Mouse (Mus musculus): ENCODE measurements around the gene Tmem121b. TPM values are rescaled to one million over a fixed set of nuclear protein-coding genes. Genes with fewer than 3 reads are reported as not detected.
A peak's percentile ranks its signal among the peaks of the same experiment; 100 is the strongest.

The Tmem121b gene
- polyA plus RNA-seq, 1 experiment from 2014 or later, result 0.42 TPM

DNA sequence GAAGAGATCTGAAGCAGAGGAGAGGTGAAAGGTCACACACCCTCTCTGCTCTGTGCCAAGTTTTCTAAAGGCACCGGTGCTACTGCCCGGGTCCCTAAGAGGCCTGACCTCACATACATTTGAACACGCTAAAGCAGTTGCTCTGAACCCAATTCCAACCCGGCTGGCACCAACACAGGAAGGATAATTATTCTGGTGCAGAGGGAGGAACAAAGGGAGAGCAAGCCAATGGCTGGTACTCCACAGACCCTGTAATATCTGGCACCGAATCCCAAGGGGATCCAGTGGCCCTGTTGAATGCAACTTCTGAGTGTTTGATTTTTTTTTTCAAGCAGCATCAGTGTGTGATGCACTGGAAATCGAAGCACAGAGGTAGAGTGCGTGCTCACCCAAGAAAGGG, 2.5 kb downstream of the Tmem121b start:
- Histone ChIP-seq H3K9me3 (no peaks in the 10 kb centered on the region), H3K36me3 (no peaks in the 10 kb centered on the region), H3K27ac (no peak overlapping the region), H3K4me3 (no peak overlapping the region), H3K9ac (no peak overlapping the region), H3K4me2 (0 out of 2 replicates have a peak overlapping the region, but pooled peaks have one; percentile 94), H3K27me3 (peaks cover 52% of the 10 kb centered on the region), H3K4me1 (peaks cover 25% of the 10 kb centered on the region)
- ATAC-seq (ENCODE audit: insufficient number of reproducible peaks, insufficient read depth, low FRiP score, low TSS enrichment, low read depth), result no peak
- WGBS, result 52% methylated on average over 7 of the region's 7 CpGs

DNA sequence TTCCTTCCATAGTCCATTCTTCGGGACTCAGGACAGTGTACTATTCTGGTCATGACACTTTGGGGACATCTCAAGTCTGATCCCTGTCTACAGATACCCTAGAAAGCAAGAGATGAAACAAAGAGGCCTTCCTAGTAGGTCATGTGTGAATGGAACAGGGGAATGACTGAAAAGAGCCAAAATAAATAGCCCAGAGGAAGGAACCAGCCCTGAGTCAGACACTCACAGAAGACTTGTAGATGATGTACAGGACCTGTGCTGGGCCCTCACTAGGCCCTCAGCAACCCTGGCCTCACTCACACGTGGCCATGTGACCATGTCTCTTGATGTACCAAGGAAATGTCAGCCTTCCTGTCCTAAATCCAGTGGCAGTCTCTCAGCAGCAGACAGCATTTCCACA, 4.1 kb downstream of the Tmem121b start:
- Histone ChIP-seq H3K36me3 (no peaks in the 10 kb centered on the region), H3K9ac (no peak overlapping the region), H3K4me1 (peaks cover 22% of the 10 kb centered on the region), H3K9me3 (no peaks in the 10 kb centered on the region), H3K4me2 (no peak overlapping the region), H3K27me3 (peaks cover 43% of the 10 kb centered on the region), H3K4me3 (no peak overlapping the region), H3K27ac (no peak overlapping the region)
- ATAC-seq (ENCODE audit: insufficient number of reproducible peaks, insufficient read depth, low FRiP score, low TSS enrichment, low read depth), result no peak
- WGBS, result 67% methylated on average over 2 of the region's 2 CpGs

DNA sequence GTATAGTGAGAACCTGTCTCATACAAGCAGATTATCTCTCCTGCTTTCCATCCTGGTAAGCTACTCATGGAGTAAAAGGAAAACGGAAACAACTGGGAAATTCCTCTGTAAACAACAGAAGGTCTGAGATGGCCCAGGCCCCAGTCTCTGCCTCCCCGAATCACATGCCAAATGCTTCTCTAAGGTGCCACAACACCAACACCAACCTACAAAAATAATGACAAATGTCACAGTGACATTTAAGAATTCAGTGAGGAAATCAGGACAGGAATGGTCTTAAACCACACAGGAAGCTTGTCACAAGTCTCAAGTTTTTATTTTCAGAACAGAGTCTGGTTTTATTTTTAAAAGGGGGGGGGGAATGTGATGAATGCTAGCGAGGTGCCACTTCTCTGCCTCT, 5.0 kb downstream of the Tmem121b start:
- Histone ChIP-seq H3K9ac (no peak overlapping the region), H3K27ac (no peak overlapping the region), H3K4me3 (no peak overlapping the region), H3K27me3 (peaks cover 35% of the 10 kb centered on the region), H3K36me3 (no peaks in the 10 kb centered on the region), H3K9me3 (no peaks in the 10 kb centered on the region), H3K4me2 (no peak overlapping the region), H3K4me1 (peaks cover 16% of the 10 kb centered on the region)
- 68% methylated on average over 3 of the region's 3 CpGs for WGBS
- ATAC-seq (ENCODE audit: insufficient number of reproducible peaks, insufficient read depth, low FRiP score, low TSS enrichment, low read depth), result no peak

DNA sequence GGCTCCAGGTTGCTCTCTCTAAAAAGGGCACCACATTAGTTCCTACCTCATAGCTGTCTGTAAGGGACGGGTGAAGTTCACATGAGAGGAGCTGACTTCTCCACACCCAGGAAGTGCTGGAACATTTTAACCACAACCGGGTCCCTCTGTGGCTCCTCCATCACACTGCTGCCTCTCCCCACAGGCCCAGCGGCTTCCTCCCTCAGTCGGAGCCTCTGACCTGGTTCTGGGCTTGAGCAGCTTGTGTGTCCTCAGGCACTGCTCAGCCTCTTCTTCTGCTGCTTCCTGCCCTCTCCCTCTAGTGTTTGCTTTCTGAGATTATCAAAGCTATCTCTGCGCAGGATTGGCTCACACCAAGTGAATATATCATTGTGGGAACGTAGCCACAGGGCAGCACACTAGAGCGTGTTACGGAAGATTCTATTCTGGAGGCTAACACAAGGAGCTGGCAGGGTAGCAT, 7.5 kb downstream of the Tmem121b start:
- Histone ChIP-seq H3K9ac (no peak overlapping the region), H3K4me2 (no peak overlapping the region), H3K27me3 (peaks cover 10% of the 10 kb centered on the region), H3K36me3 (peaks cover 8% of the 10 kb centered on the region), H3K4me1 (peaks cover 10% of the 10 kb centered on the region), H3K4me3 (no peak overlapping the region), H3K9me3 (no peaks in the 10 kb centered on the region), H3K27ac (no peak overlapping the region)
- ATAC-seq (ENCODE audit: insufficient number of reproducible peaks, insufficient read depth, low FRiP score, low TSS enrichment, low read depth), result no peak
- 55% methylated on average over 8 of the region's 8 CpGs for WGBS

DNA sequence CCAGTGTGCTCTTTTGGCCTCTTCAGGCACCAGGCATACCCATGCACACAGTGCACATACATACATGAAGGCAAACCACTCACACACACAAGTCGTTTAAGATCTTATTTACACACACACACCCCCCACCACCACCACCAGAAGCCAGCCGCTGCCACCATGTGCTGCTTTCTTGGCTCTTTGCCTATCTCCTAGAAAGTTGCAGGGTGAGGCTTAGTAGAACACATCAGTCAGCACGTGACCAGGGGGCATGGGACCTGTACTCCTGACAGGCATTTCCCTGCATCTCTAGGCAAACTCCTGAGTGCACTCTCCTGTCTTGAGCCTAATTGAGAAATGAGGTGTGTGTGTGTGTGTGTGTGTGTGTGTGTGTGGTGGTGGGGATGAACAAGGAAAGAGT, 8.6 kb downstream of the Tmem121b start:
- ATAC-seq (ENCODE audit: insufficient number of reproducible peaks, insufficient read depth, low FRiP score, low TSS enrichment, low read depth), result no peak
- Histone ChIP-seq H3K9me3 (no peaks in the 10 kb centered on the region), H3K27me3 (peaks cover 5% of the 10 kb centered on the region; the same call in 1 of the 2 replicates), H3K9ac (no peak overlapping the region), H3K4me1 (peaks cover 10% of the 10 kb centered on the region), H3K27ac (no peak overlapping the region), H3K4me3 (no peak overlapping the region), H3K4me2 (no peak overlapping the region), H3K36me3 (peaks cover 12% of the 10 kb centered on the region)
- WGBS, result 77% methylated on average over 3 of the region's 3 CpGs

- 26% methylated on average over 8 of the region's 8 CpGs for WGBS
- no peak; the same call in 1 of the 2 replicates for ATAC-seq (ENCODE audit: insufficient number of reproducible peaks, insufficient read depth, low FRiP score, low TSS enrichment, low read depth)
- H3K4me2 ChIP-seq, result peak overlapping the region; percentile 30; the same call in 1 of the 2 replicates
Measured at GRCm38 (mm10) chr6:120483211-120483626, 10.4 kb downstream of the Tmem121b start.

DNA sequence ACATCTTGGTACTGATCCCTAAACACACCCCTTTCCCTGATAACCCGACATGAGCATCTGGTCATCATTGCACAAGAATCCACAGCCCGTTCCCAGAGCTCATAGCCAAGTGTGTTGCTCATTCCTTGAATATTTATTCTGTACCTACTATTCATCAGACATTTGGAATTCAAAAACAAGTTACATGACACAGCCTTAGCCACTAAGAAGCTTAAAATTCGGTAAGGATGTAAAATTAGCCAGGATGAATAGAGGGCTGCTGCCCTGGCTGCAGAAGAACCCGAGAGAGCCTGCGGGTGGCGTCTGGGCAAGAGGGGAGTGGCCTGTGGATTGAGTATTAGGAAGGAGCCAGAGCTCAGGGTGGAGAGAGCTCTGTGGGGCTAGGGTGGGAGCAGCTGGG, 10.9 kb downstream of the Tmem121b start:
- Histone ChIP-seq H3K27me3 (no peaks in the 10 kb centered on the region; the same call in 1 of the 2 replicates), H3K9me3 (no peaks in the 10 kb centered on the region), H3K36me3 (peaks cover 27% of the 10 kb centered on the region), H3K27ac (no peak overlapping the region), H3K9ac (no peak overlapping the region), H3K4me3 (no peak overlapping the region), H3K4me1 (peaks cover 10% of the 10 kb centered on the region), H3K4me2 (no peak overlapping the region)
- 38% methylated on average over 6 of the region's 6 CpGs for WGBS
- no peak for ATAC-seq (ENCODE audit: insufficient number of reproducible peaks, insufficient read depth, low FRiP score, low TSS enrichment, low read depth)

More at GRCm38 (mm10) chr6:120483211-120483626, 10.4 kb downstream of the Tmem121b start:
- Histone ChIP-seq H3K27me3 (no peaks in the 10 kb centered on the region; the same call in 1 of the 2 replicates), H3K4me1 (peaks cover 10% of the 10 kb centered on the region), H3K27ac (no peak overlapping the region), H3K4me3 (no peak overlapping the region), H3K9ac (0 out of 2 replicates have a peak overlapping the region, but pooled peaks have one; percentile 21), H3K36me3 (peaks cover 23% of the 10 kb centered on the region), H3K9me3 (no peaks in the 10 kb centered on the region)

- no peak for ATAC-seq (ENCODE audit: insufficient number of reproducible peaks, insufficient read depth, low FRiP score, low TSS enrichment, low read depth)
- peaks cover 27% of the 10 kb centered on the region for H3K36me3 ChIP-seq
Measured at GRCm38 (mm10) chr6:120482021-120482420, 11.6 kb downstream of the Tmem121b start.

DNA sequence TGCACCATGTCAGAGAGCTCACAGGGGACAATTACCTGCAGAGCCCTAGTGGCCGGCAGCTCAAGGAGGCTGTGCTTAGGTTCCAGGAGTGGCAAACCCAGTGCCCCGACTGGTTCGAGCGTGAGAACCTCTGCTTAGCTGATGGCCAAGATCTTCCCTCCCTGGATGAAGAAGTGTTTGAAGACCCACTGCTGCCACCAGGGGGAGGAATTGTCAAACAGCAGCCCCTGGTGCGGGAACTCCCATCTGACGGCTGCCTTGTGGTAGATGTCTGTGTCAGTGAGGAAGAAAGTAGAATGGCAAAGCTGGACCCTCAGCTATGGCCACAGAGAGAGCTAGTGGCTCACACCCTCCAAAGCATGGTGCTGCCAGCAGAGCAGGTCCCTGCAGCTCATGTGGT, 12.1 kb downstream of the Tmem121b start:
- Histone ChIP-seq H3K9me3 (no peaks in the 10 kb centered on the region), H3K4me2 (no peak overlapping the region), H3K36me3 (peaks cover 27% of the 10 kb centered on the region), H3K4me3 (no peak overlapping the region), H3K4me1 (peaks cover 10% of the 10 kb centered on the region), H3K27me3 (no peaks in the 10 kb centered on the region; the same call in 1 of the 2 replicates), H3K9ac (no peak overlapping the region), H3K27ac (no peak overlapping the region)
- ATAC-seq (ENCODE audit: insufficient number of reproducible peaks, insufficient read depth, low FRiP score, low TSS enrichment, low read depth), result no peak
- 87% methylated on average over 6 of the region's 6 CpGs for WGBS

More at GRCm38 (mm10) chr6:120482021-120482420, 11.6 kb downstream of the Tmem121b start:
- WGBS, result 91% methylated on average over 14 of the region's 14 CpGs
- no peak overlapping the region for H3K4me2 ChIP-seq
- H3K4me1 ChIP-seq, result peaks cover 10% of the 10 kb centered on the region
- H3K4me3 ChIP-seq, result no peak overlapping the region
- no peak overlapping the region for H3K9ac ChIP-seq
- H3K27me3 ChIP-seq, result no peaks in the 10 kb centered on the region; the same call in 1 of the 2 replicates
- H3K9me3 ChIP-seq, result no peaks in the 10 kb centered on the region
- no peak overlapping the region for H3K27ac ChIP-seq

GRCm38 (mm10) chr6:120480361-120480760, 13.2 kb downstream of the Tmem121b start:
- no peak overlapping the region for H3K4me3 ChIP-seq
- 91% methylated on average over 5 of the region's 5 CpGs for WGBS
- H3K4me1 ChIP-seq, result peaks cover 11% of the 10 kb centered on the region
- no peak overlapping the region for H3K27ac ChIP-seq
- peaks cover 27% of the 10 kb centered on the region for H3K36me3 ChIP-seq
- ATAC-seq (ENCODE audit: insufficient number of reproducible peaks, insufficient read depth, low FRiP score, low TSS enrichment, low read depth), result no peak
- H3K9ac ChIP-seq, result no peak overlapping the region
- H3K27me3 ChIP-seq, result no peaks in the 10 kb centered on the region
- H3K4me2 ChIP-seq, result no peak overlapping the region
- no peaks in the 10 kb centered on the region for H3K9me3 ChIP-seq

GRCm38 (mm10) chr6:120479302-120479701, 14.3 kb downstream of the Tmem121b start:
- no peak overlapping the region for H3K9ac ChIP-seq
- H3K4me3 ChIP-seq, result no peak overlapping the region
- WGBS, result 81% methylated on average over 2 of the region's 2 CpGs
- H3K4me2 ChIP-seq, result no peak overlapping the region
- no peaks in the 10 kb centered on the region for H3K9me3 ChIP-seq
- no peak for ATAC-seq (ENCODE audit: insufficient number of reproducible peaks, insufficient read depth, low FRiP score, low TSS enrichment, low read depth)
- H3K27ac ChIP-seq, result no peak overlapping the region
- peaks cover 27% of the 10 kb centered on the region for H3K36me3 ChIP-seq
- H3K27me3 ChIP-seq, result no peaks in the 10 kb centered on the region
- H3K4me1 ChIP-seq, result peaks cover 14% of the 10 kb centered on the region

GRCm38 (mm10) chr6:120475288-120475687, 18.3 kb downstream of the Tmem121b start:
- no peak overlapping the region for H3K9ac ChIP-seq
- ATAC-seq (ENCODE audit: insufficient number of reproducible peaks, insufficient read depth, low FRiP score, low TSS enrichment, low read depth), result no peak
- H3K36me3 ChIP-seq, result peaks cover 15% of the 10 kb centered on the region
- no peak overlapping the region for H3K27ac ChIP-seq
- H3K9me3 ChIP-seq, result no peaks in the 10 kb centered on the region
- H3K4me3 ChIP-seq, result no peak overlapping the region
- H3K4me1 ChIP-seq, result peaks cover 26% of the 10 kb centered on the region
- H3K27me3 ChIP-seq, result no peaks in the 10 kb centered on the region
- H3K4me2 ChIP-seq, result no peak overlapping the region
- WGBS, result 78% methylated on average over 8 of the region's 8 CpGs
